Mouse (Mus musculus) small intestine, adult 2 months (tissue): ENCODE results near the gene Inpp5k. TPM values are rescaled to one million over a fixed set of nuclear protein-coding genes. Genes with fewer than 3 reads are reported as not detected.

ENCODE experiments used
- H3K27ac ChIP-seq: fragments of 200-500 bp; 2 replicates; pipeline ENCODE4 v1.5.1; 2012; ENCODE audit warnings: low read depth, low read length, control low read depth, inconsistent platforms; ENCODE audit not compliant: insufficient read depth
- H3K27me3 ChIP-seq: fragments of 200-500 bp; 2 replicates; pipeline ENCODE4 v1.6.1; 2012; ENCODE audit warnings: mild to moderate bottlenecking, moderate library complexity, low read length, inconsistent platforms; ENCODE audit not compliant: control insufficient read depth, insufficient read depth
- H3K36me3 ChIP-seq: fragments of 200-500 bp; 2 replicates; pipeline ENCODE4 v1.6.1; 2012; ENCODE audit warnings: mild to moderate bottlenecking, low read length, control low read depth, inconsistent platforms; ENCODE audit not compliant: control insufficient read depth, insufficient read depth
- H3K4me1 ChIP-seq: fragments of 200-500 bp; 2 replicates; pipeline ENCODE4 v1.6.1; 2012; ENCODE audit warnings: low read length, inconsistent platforms, mixed read lengths; ENCODE audit not compliant: control insufficient read depth, insufficient read depth, insufficient read length
- H3K4me3 ChIP-seq: fragments of 200-500 bp; 2 replicates; pipeline ENCODE4 v1.5.1; 2012; ENCODE audit warnings: low read depth, mild to moderate bottlenecking, control low read depth, inconsistent platforms, low read length, moderate library complexity
- CTCF ChIP-seq: fragments of 200-500 bp; IDR thresholded peaks from 2 replicates; pipeline ENCODE4 v1.5.1; 2012; ENCODE audit warnings: low read depth, mild to moderate bottlenecking, control low read depth, inconsistent platforms, low read length, moderate library complexity, mixed read lengths; ENCODE audit not compliant: insufficient replicate concordance, insufficient read length; ENCODE audit errors: extremely low read depth
- POLR2A ChIP-seq: fragments of 200-500 bp; IDR thresholded peaks from 2 replicates; pipeline ENCODE4 v1.6.1; 2012; ENCODE audit warnings: low read depth, mild to moderate bottlenecking, control low read depth, inconsistent platforms, low read length, moderate library complexity
- WGBS: fragments of 180-500 bp; shearing (Covaris S2); methylation state at CpG from one replicate; pipeline ENCODE4 v1.1.7; 2018; 5-methylcytosine and 5-hydroxymethylcytosine counted together
- polyA plus RNA-seq: library from polyadenylated mRNA; depleted of rRNA; stranded (reverse); fragments of >200 nt; gene quantifications from 2 replicates; pipeline ENCODE4 v1.2.3, GENCODE M21; 2012

Inpp5k gene
- polyA plus RNA-seq, 1 experiment, result 35.3 TPM

DNA sequence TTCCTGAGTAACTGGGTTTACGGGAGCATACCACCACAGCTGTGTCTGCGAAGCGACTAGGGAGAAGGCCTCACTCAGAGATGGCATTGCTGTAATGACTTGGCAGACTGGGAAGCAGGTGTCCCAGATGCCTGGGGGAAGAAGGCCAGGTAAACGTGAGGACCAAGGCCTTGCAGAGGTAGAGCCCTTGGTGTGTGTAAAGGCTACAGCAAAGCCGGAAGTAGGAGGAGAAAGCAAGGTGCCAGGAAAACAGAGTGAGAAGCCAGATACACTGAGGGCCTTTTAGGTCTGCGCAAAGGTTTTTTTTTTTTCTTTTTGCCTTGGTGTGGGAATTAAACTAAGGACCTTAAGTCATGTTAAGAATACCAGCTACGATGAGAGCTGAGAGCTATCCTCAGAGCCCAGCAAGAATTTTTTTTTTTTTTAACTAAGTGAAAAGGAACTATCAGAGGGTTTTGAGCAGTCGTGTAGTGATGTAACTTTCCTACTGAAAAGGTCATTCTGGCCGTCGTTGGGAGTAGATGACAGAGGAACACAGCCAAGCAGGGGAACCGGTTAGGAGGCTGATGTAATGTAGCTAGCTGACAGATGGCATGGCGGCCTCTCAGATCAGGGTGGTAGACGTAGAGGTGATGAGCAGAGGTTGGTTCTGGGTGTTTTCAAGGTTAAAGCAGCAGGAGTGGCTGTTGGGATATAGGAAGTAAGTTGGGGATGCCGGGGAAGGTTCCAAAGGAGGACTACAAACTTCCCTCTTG, 28.4 kb downstream of the Inpp5k start:
- no peak overlapping the region for H3K27ac ChIP-seq
- TF ChIP-seq CTCF, result no peak
- no peak for TF ChIP-seq POLR2A
- 82% methylated on average over 14 of the region's 14 CpGs for WGBS
- peaks cover 21% of the 10 kb centered on the region for H3K4me1 ChIP-seq
- peaks cover 36% of the 10 kb centered on the region for H3K36me3 ChIP-seq
- no peak overlapping the region for H3K4me3 ChIP-seq
- no peaks in the 10 kb centered on the region for H3K27me3 ChIP-seq

DNA sequence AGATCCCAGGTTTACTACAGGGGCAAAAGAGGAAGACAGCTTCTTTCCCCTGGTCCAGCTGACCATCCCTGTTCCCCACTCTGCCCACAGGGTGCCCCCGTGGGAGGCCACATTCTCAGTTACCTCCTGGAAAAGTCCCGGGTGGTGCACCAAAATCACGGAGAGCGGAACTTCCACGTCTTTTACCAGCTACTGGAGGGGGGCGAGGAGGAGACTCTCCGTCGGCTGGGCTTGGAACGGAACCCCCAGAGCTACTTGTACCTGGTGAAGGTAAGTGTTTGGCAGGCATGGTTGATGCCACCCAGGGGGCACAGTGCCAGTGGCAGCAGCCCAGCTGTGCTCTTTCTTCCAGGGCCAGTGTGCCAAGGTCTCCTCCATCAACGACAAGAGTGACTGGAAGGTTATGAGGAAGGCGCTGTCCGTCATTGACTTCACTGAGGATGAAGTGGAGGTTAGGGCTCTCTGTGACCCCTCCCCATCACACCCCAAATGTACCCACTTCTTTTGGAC, 29.3 kb downstream of the Inpp5k start:
- Histone ChIP-seq H3K4me3 (no peak overlapping the region), H3K36me3 (peaks cover 38% of the 10 kb centered on the region), H3K27me3 (no peaks in the 10 kb centered on the region), H3K27ac (no peak overlapping the region), H3K4me1 (peaks cover 11% of the 10 kb centered on the region)
- TF ChIP-seq POLR2A (no peak), CTCF (no peak)
- 92% methylated on average over 12 of the region's 12 CpGs for WGBS

DNA sequence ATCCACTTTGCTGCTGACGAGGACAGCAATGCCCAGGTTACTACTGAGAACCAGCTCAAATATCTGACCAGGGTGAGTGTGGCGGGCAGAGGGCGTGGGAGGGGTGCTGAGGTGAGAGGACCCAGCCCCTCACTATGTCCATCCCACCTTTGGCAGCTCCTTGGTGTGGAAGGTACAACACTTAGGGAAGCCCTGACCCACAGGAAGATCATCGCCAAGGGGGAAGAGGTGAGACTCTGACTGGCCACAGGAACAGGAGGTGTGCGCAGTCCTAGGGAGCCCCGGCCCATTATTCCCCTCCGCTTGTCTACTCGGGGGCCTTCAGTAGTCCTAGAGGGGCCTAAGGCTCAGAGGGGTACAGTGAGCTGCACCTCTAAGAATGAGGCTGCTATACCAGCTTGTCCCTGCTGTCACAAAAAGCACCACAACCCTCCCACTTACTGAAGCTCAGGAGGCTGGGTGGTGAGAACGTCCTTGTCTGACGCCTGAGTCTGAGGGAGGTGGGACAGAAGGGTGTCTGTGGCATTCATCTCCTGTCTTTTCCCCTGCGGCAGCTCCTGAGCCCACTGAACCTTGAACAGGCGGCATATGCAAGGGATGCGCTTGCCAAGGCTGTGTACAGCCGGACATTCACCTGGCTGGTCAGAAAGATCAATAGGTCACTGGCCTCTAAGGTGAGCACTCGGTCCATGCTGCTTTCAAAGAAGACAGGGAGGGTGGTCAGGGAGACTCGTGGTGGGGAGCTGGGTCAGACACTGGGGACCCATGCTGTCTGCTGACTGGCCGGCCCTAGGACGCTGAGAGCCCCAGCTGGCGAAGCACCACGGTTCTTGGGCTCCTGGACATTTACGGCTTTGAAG, 30.4 kb downstream of the Inpp5k start:
- WGBS, result 92% methylated on average over 21 of the region's 21 CpGs
- Histone ChIP-seq H3K36me3 (peaks cover 48% of the 10 kb centered on the region), H3K4me1 (peaks cover 8% of the 10 kb centered on the region; the same call in 1 of the 2 replicates), H3K4me3 (no peak overlapping the region), H3K27me3 (no peaks in the 10 kb centered on the region), H3K27ac (no peak overlapping the region)
- TF ChIP-seq CTCF (no peak), POLR2A (no peak)

DNA sequence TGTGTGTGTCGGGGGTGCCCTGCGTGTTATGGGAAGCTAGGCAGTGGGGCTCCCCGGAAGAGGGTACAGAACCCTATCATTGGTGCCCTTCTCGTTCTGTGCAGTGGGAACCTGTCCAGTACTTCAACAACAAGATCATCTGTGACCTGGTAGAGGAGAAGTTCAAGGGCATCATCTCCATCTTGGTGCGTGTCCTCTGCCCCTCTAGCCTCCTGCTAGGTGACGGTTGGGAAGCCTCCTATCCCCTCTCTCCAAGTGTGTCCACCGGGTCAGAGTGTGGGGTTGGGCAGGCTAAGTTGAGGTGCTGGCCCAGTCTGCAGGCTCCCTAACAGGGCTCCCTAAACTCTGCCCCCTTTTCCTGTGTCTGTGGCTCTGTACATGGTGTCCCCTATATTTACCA, 31.3 kb downstream of the Inpp5k start:
- peaks cover 2% of the 10 kb centered on the region; the same call in 1 of the 2 replicates for H3K4me1 ChIP-seq
- H3K27me3 ChIP-seq, result no peaks in the 10 kb centered on the region
- H3K36me3 ChIP-seq, result peaks cover 56% of the 10 kb centered on the region
- 90% methylated on average over 7 of the region's 7 CpGs for WGBS
- TF ChIP-seq CTCF (no peak), POLR2A (no peak)
- H3K27ac ChIP-seq, result no peak overlapping the region
- H3K4me3 ChIP-seq, result no peak overlapping the region

DNA sequence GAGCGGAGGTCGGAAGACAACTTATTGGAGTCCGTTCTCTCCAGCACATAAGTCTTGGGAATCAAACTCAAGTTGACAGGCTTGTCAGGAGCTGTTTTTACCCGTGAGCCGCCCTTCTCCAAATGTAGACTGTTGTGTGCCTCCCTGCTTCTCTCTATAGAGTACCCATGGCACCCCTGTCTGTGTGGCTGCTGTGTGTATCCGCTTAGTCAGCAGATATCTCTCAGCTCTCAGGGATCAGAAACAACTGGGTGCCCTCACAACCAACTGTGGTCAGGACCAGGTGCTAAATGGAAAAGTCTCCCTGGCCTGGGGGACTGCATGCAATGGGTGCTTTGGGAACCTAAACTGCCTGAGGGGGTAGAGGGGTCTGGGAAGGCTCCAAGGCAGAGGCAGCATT, 35.5 kb downstream of the Inpp5k start:
- TF ChIP-seq POLR2A, result no peak
- TF ChIP-seq CTCF, result no peak
- WGBS, result 92% methylated on average over 6 of the region's 6 CpGs
- no peak overlapping the region for H3K4me3 ChIP-seq
- H3K36me3 ChIP-seq, result peaks cover 69% of the 10 kb centered on the region
- H3K27ac ChIP-seq, result no peak overlapping the region
- H3K4me1 ChIP-seq, result no peaks in the 10 kb centered on the region
- no peaks in the 10 kb centered on the region for H3K27me3 ChIP-seq

DNA sequence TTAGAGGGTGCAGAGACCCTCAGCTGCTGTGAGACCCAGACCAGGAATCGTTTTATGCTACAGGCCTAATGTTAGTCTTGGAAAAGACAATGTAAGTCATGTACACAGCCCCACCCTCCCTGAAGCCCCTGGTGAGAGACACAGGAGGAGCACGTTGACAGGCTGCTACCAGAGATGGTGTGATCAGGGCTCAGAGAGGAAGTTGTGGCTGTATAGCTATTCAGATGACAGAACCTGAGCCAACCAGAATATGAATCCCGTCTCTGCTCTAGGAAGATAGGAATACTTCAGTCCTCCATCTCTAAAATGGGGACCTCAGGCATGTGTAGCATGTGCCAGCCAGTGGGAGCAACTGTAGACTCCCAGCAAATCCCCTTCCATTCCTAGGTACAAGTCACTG, 37.8 kb downstream of the Inpp5k start:
- H3K27me3 ChIP-seq, result no peaks in the 10 kb centered on the region
- no peaks in the 10 kb centered on the region for H3K4me1 ChIP-seq
- TF ChIP-seq CTCF, result no peak
- no peak for TF ChIP-seq POLR2A
- no peak overlapping the region for H3K27ac ChIP-seq
- no peak overlapping the region for H3K4me3 ChIP-seq
- peaks cover 74% of the 10 kb centered on the region for H3K36me3 ChIP-seq
- 82% methylated on average over 3 of the region's 3 CpGs for WGBS
